Mouse (Mus musculus) CH12.LX (cell line): Measurements from ENCODE around the gene Fndc9. TPM values are rescaled to one million over a fixed set of nuclear protein-coding genes. Genes with fewer than 3 reads are reported as not detected.
A peak's percentile ranks its signal among the peaks of the same experiment; 100 is the strongest.

Experiments
- DNase-seq: peaks from one replicate; pipeline ENCODE4 v3.0.0-alpha.2; 2013; ENCODE audit errors: extremely low read depth
- H3K27ac ChIP-seq: 2 replicates; pipeline ENCODE4 v1.5.1; 2012; ENCODE audit warnings: low read depth, mild to moderate bottlenecking, control low read depth, moderate library complexity; ENCODE audit not compliant: insufficient read depth
- H3K27me3 ChIP-seq: replicated peaks from 2 replicates; pipeline ENCODE3; 2012; ENCODE audit warnings: inconsistent platforms
- H3K36me3 ChIP-seq, 2 experiments: replicated peaks in 1 of 2; 2 replicates each; pipeline versions ENCODE3 to v1.6.1; 2012; ENCODE audit warnings: inconsistent platforms in 1 of 2, low read length in 1 of 2, mild to moderate bottlenecking in 1 of 2, mixed read lengths in 1 of 2, moderate library complexity in 1 of 2; ENCODE audit not compliant: control insufficient read depth in 1 of 2, insufficient read depth in 1 of 2
- H3K4me1 ChIP-seq, 2 experiments: 2 replicates each; pipeline ENCODE4 v1.6.1; 2012; ENCODE audit warnings: inconsistent platforms in 1 of 2, moderate library complexity in 1 of 2; ENCODE audit not compliant: insufficient read depth in 2 of 2, control insufficient read depth in 1 of 2
- H3K4me2 ChIP-seq: 2 replicates; pipeline ENCODE4 v1.6.1; 2012; ENCODE audit warnings: low read depth, mild to moderate bottlenecking, control low read depth; ENCODE audit not compliant: poor library complexity, insufficient read depth, severe bottlenecking
- H3K4me3 ChIP-seq, 3 experiments: fragments of 150-350 bp in 1 of 3; sonication (generic) in 1 of 3; replicated peaks in 1 of 3; 2 replicates each; pipeline versions ENCODE3 to v1.5.1; 2011 to 2012; ENCODE audit warnings: low read depth in 2 of 3, low read length in 2 of 3, mild to moderate bottlenecking in 2 of 3, moderate library complexity in 2 of 3, control low read depth in 1 of 3, improper control_type of control experiment in 1 of 3, inconsistent platforms in 1 of 3, mixed read lengths in 1 of 3; ENCODE audit not compliant: poor library complexity in 1 of 3
- H3K79me2 ChIP-seq: replicated peaks from 2 replicates; pipeline ENCODE4 v1.6.1; 2012; ENCODE audit warnings: mild to moderate bottlenecking, moderate library complexity; ENCODE audit not compliant: control insufficient read depth, poor library complexity, insufficient read depth, severe bottlenecking; ENCODE audit errors: extremely low read depth
- H3K9ac ChIP-seq: 2 replicates; pipeline ENCODE4 v1.6.1; 2012; ENCODE audit warnings: low read depth, mild to moderate bottlenecking, control low read depth, moderate library complexity; ENCODE audit not compliant: insufficient read depth
- H3K9me3 ChIP-seq: replicated peaks from 2 replicates; pipeline ENCODE3; 2012; ENCODE audit warnings: low read length, inconsistent platforms, mixed read lengths
- CHD1 ChIP-seq: IDR thresholded peaks from 2 replicates; pipeline ENCODE4 v1.6.1; 2012; ENCODE audit warnings: low read depth, low read length, improper control_type of control experiment, inconsistent platforms
- E2F4 ChIP-seq: IDR thresholded peaks from 2 replicates; pipeline ENCODE4 v1.6.1; 2011; ENCODE audit warnings: low read depth, low read length, improper control_type of control experiment; ENCODE audit not compliant: insufficient replicate concordance
- EP300 ChIP-seq: IDR thresholded peaks from 2 replicates; pipeline ENCODE4 v1.6.1; 2011; ENCODE audit warnings: low read length, improper control_type of control experiment
- ETS1 ChIP-seq: conservative IDR thresholded peaks from 2 replicates; pipeline ENCODE4 v1.6.1; 2012; ENCODE audit warnings: low read depth, mild to moderate bottlenecking, inconsistent platforms, low read length, improper control_type of control experiment, moderate library complexity
- HCFC1 ChIP-seq: IDR thresholded peaks from 2 replicates; pipeline ENCODE4 v1.6.1; 2012; ENCODE audit warnings: low read depth, mild to moderate bottlenecking, inconsistent platforms, low read length, improper control_type of control experiment
- JUN ChIP-seq: IDR thresholded peaks from 2 replicates; pipeline ENCODE4 v1.6.1; 2011; ENCODE audit warnings: low read depth, mild to moderate bottlenecking, low read length, improper control_type of control experiment, moderate library complexity; ENCODE audit not compliant: insufficient read depth
- JUND ChIP-seq: conservative IDR thresholded peaks from 2 replicates; pipeline ENCODE4 v1.6.1; 2011; ENCODE audit warnings: low read depth, low read length, improper control_type of control experiment
- KAT2A ChIP-seq: IDR thresholded peaks from 2 replicates; pipeline ENCODE4 v1.6.1; 2012; ENCODE audit warnings: low read length, improper control_type of control experiment, inconsistent platforms; ENCODE audit not compliant: insufficient replicate concordance
- MAFK ChIP-seq: IDR thresholded peaks from 2 replicates; pipeline ENCODE4 v1.6.1; 2011; ENCODE audit warnings: low read length, improper control_type of control experiment; ENCODE audit not compliant: insufficient replicate concordance
- MAX ChIP-seq: IDR thresholded peaks from 2 replicates; pipeline ENCODE4 v1.6.1; 2011; ENCODE audit warnings: low read length, improper control_type of control experiment
- MEF2A ChIP-seq: IDR thresholded peaks from 2 replicates; pipeline ENCODE4 v1.6.1; 2014; ENCODE audit warnings: low read depth, mild to moderate bottlenecking, inconsistent platforms, low read length, improper control_type of control experiment, borderline replicate concordance
- NRF1 ChIP-seq: IDR thresholded peaks from 2 replicates; pipeline ENCODE4 v1.6.1; 2014; ENCODE audit warnings: low read depth, mild to moderate bottlenecking, inconsistent platforms, low read length, improper control_type of control experiment, moderate library complexity
- PAX5 ChIP-seq: IDR thresholded peaks from 2 replicates; pipeline ENCODE4 v1.6.1; 2012; ENCODE audit warnings: low read length, inconsistent platforms, mixed read lengths
- POLR2A ChIP-seq: IDR thresholded peaks from 2 replicates; pipeline ENCODE4 v1.6.1; 2011; ENCODE audit warnings: low read depth, mild to moderate bottlenecking, improper control_type of control experiment, low read length
- SIN3A ChIP-seq: IDR thresholded peaks from 2 replicates; pipeline ENCODE4 v1.6.1; 2012; ENCODE audit warnings: low read length, improper control_type of control experiment, inconsistent platforms
- SMC3 ChIP-seq: IDR thresholded peaks from 2 replicates; pipeline ENCODE4 v1.6.1; 2011; ENCODE audit warnings: low read depth, low read length, improper control_type of control experiment
- TCF12 ChIP-seq: IDR thresholded peaks from 2 replicates; pipeline ENCODE4 v1.6.1; 2014; ENCODE audit warnings: low read depth, mild to moderate bottlenecking, inconsistent platforms, low read length, improper control_type of control experiment
- UBTF ChIP-seq: IDR thresholded peaks from 2 replicates; pipeline ENCODE4 v1.6.1; 2012; ENCODE audit warnings: low read depth, mild to moderate bottlenecking, inconsistent platforms, low read length, improper control_type of control experiment, moderate library complexity
- USF2 ChIP-seq: conservative IDR thresholded peaks from 2 replicates; pipeline ENCODE4 v1.6.1; 2011; ENCODE audit warnings: low read depth, low read length, improper control_type of control experiment
- ZC3H11A ChIP-seq: IDR thresholded peaks from 2 replicates; pipeline ENCODE4 v1.6.1; 2012; ENCODE audit warnings: low read depth, mild to moderate bottlenecking, inconsistent platforms, low read length, improper control_type of control experiment
- ZNF384 ChIP-seq: IDR thresholded peaks from 2 replicates; pipeline ENCODE4 v1.6.1; 2012; ENCODE audit warnings: low read depth, low read length, improper control_type of control experiment, inconsistent platforms
- dilution Hi-C: fragments of 300-500 bp; cut with MboI; formaldehyde crosslinking; loops from 2 replicates; pipeline ENCODE4 v1.14.3; 2020; ENCODE audit warnings: low sequenced_read_pairs; ENCODE audit not compliant: extremely low pct_unique_long_range_greater_than_20kb, extremely low pct_ligation_motif_present
- in situ Hi-C: fragments of 300-500 bp; cut with MboI; formaldehyde crosslinking; loops from 3 replicates; pipeline ENCODE4 v1.14.3; 2019; ENCODE audit warnings: low sequenced_read_pairs, low pct_ligation_motif_present, low pct_unique_long_range_greater_than_20kb, mixed read lengths
- polyA plus RNA-seq: library from polyadenylated mRNA; unstranded; fragments of >175 nt; gene quantifications from 2 replicates; pipeline ENCODE4 v1.2.1, GENCODE M21; 2012; ENCODE audit warnings: low read depth; ENCODE audit not compliant: insufficient read length
- total RNA-seq, 2 experiments: library from RNA; depleted of rRNA; stranded (reverse); fragments of 300-350 nt in 1 of 2; fragments of >200 nt in 1 of 2; gene quantifications; 2 replicates each; pipeline ENCODE4 v1.2.3; 2012 to 2014

Fndc9 gene
- total and polyA plus RNA-seq, 3 experiments: 3.9 to 12.1 TPM; not detected in 1

GRCm38 (mm10) chr11:46278140-46278539 is 42.8 kb downstream of the Fndc9 start:
- no peak overlapping the region for H3K4me3 ChIP-seq
- H3K27ac ChIP-seq: no peak overlapping the region
- dilution Hi-C loops: no loop called here
- peaks cover 0 to 80% of the 10 kb centered on the region in 2 experiments; a peak in 2 of 4 replicates for H3K4me1 ChIP-seq
- no peaks in the 10 kb centered on the region for H3K27me3 ChIP-seq
- no peak overlapping the region for H3K9ac ChIP-seq
- in situ Hi-C loops: loop anchor here (5.0 kb wide), 2 partner anchors 34 to 154 kb away; partner anchors contain the start of gene Cyfip2
- H3K79me2 ChIP-seq: peaks cover 2% of the 10 kb centered on the region; the same call in 1 of the 2 replicates
- H3K9me3 ChIP-seq: no peaks in the 10 kb centered on the region
- H3K36me3 ChIP-seq: peaks cover 89 to 98% of the 10 kb centered on the region in 2 experiments
- DNase-seq: no peak
- TF ChIP-seq JUN: no peak
- TF ChIP-seq JUND: no peak
- no peak for TF ChIP-seq MAFK
- TF ChIP-seq TCF12: peak; percentile 30; the same call in 1 of the 2 replicates
- no peak for TF ChIP-seq HCFC1
- no peak for TF ChIP-seq MAX
- no peak for TF ChIP-seq UBTF
- no peak for TF ChIP-seq KAT2A
- TF ChIP-seq NRF1: no peak
- TF ChIP-seq MEF2A: peak; percentile 11; the same call in 1 of the 2 replicates
- TF ChIP-seq ZNF384: no peak
- TF ChIP-seq ETS1: peak; percentile 74
- TF ChIP-seq USF2: no peak
- TF ChIP-seq CHD1: no peak
- TF ChIP-seq POLR2A: no peak
- no peak for TF ChIP-seq SIN3A
- TF ChIP-seq E2F4: no peak
- TF ChIP-seq SMC3: no peak
- TF ChIP-seq EP300: peak; percentile 50
- H3K4me2 ChIP-seq: no peak overlapping the region

DNA sequence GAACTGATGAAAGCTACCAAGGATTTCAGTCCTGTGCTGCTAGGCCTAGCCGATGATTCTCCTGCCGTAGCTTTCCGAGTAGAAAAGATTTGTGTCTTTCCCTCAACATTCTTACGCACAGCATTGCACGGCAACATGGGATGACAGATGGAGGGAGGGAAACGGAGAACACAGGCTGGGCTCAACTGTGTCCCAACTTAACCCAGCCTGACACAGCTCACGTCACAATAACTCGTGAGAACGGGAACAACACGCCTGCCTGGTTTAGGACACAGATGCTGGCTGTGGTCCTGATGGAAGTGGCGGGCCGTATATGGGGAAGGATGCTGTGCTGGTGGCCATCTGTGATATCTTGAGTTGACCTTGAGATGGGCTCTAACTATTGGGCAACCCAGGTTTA is 43.4 kb downstream of the Fndc9 start:
- H3K27ac ChIP-seq: peak overlapping the region; percentile 25
- peaks cover 2% of the 10 kb centered on the region; the same call in 1 of the 2 replicates for H3K79me2 ChIP-seq
- no peaks in the 10 kb centered on the region for H3K27me3 ChIP-seq
- H3K4me1 ChIP-seq: peaks cover 0 to 76% of the 10 kb centered on the region in 2 experiments; a peak in 2 of 4 replicates
- H3K4me2 ChIP-seq: no peak overlapping the region
- H3K4me3 ChIP-seq: no peak overlapping the region
- DNase-seq: no peak
- no peaks in the 10 kb centered on the region for H3K9me3 ChIP-seq
- TF ChIP-seq ZC3H11A (no peak), ZNF384 (no peak), PAX5 (no peak), CHD1 (no peak), MAX (no peak), TCF12 (no peak)
- dilution Hi-C loops: no loop called here
- H3K36me3 ChIP-seq: peaks cover 90 to 98% of the 10 kb centered on the region in 2 experiments
- H3K9ac ChIP-seq: no peak overlapping the region
- in situ Hi-C loops: loop anchor here (5.0 kb wide), 2 partner anchors 34 to 154 kb away; partner anchors contain the start of gene Cyfip2
